Mouse (Mus musculus): ENCODE measurements around the gene Atp5g2.
A peak's percentile ranks its signal among the peaks of the same experiment; 100 is the strongest.
"Not testable (repeated sequence)": the region's sequence is repeated elsewhere in the genome, so short reads cannot be mapped to it uniquely, and the experiment has no call there.

Gene Atp5g2

GRCm38 (mm10) chr15:102669571-102669970 lies 2.6 kb downstream of the Atp5g2 start:
- no peak for DNase-seq (ENCODE audit: low spot score in 2 of 2)

GRCm38 (mm10) chr15:102665494-102665893 lies 6.7 kb downstream of the Atp5g2 start:
- DNase-seq (ENCODE audit: low spot score in 2 of 2): no peak

- DNase-seq (ENCODE audit: low spot score in 2 of 2): no peak
Measured at GRCm38 (mm10) chr15:102663825-102664224, 8.3 kb downstream of the Atp5g2 start.

- not testable (repeated sequence) for DNase-seq (ENCODE audit: low spot score in 2 of 2)
Measured at GRCm38 (mm10) chr15:102662601-102663000, 9.6 kb downstream of the Atp5g2 start.

- DNase-seq (ENCODE audit: low spot score in 2 of 2): no peak
Measured at GRCm38 (mm10) chr15:102657926-102658381, 14.2 kb downstream of the Atp5g2 start.

GRCm38 (mm10) chr15:102656658-102657057 lies 15.5 kb downstream of the Atp5g2 start:
- DNase-seq (ENCODE audit: low spot score in 2 of 2): no peak

- DNase-seq (ENCODE audit: low spot score in 2 of 2): not testable (repeated sequence)
Measured at GRCm38 (mm10) chr15:102651928-102652660, 20.1 kb downstream of the Atp5g2 start.

- DNase-seq (ENCODE audit: low spot score in 2 of 2): no peak
Measured at GRCm38 (mm10) chr15:102651107-102651506, 21.0 kb downstream of the Atp5g2 start.

GRCm38 (mm10) chr15:102635817-102636216 lies 36.3 kb downstream of the Atp5g2 start:
- DNase-seq (ENCODE audit: low spot score in 2 of 2): peak in 1 of 2 experiments; percentile 58

- no peak for DNase-seq (ENCODE audit: low spot score in 2 of 2)
Measured at GRCm38 (mm10) chr15:102634684-102635083, 37.5 kb downstream of the Atp5g2 start.

- DNase-seq (ENCODE audit: low spot score in 2 of 2): no peak
Measured at GRCm38 (mm10) chr15:102625687-102626055, 46.5 kb downstream of the Atp5g2 start.

- peak; percentile 98 to 99 for DNase-seq (ENCODE audit: low spot score in 2 of 2)
Measured at GRCm38 (mm10) chr15:102624970-102625686, 47.0 kb downstream of the Atp5g2 start, which contains the start of the genes Gm28047 and Atf7. Gm28047 (minus strand) TSS chr15:102625067. Atf7 (minus strand) TSS chr15:102625464.

GRCm38 (mm10) chr15:102624291-102624969 lies 47.7 kb downstream of the Atp5g2 start:
- no peak for DNase-seq (ENCODE audit: low spot score in 2 of 2)

GRCm38 (mm10) chr15:102623121-102623520 lies 49.0 kb downstream of the Atp5g2 start:
- no peak for DNase-seq (ENCODE audit: low spot score in 2 of 2)

- no peak for DNase-seq (ENCODE audit: low spot score in 2 of 2)
Measured at GRCm38 (mm10) chr15:102622536-102622935, 49.6 kb downstream of the Atp5g2 start.

GRCm38 (mm10) chr15:102620765-102621164 lies 51.4 kb downstream of the Atp5g2 start:
- no peak for DNase-seq (ENCODE audit: low spot score in 2 of 2)

- DNase-seq (ENCODE audit: low spot score in 2 of 2): no peak
Measured at GRCm38 (mm10) chr15:102619486-102619885, 52.7 kb downstream of the Atp5g2 start.

GRCm38 (mm10) chr15:102617654-102618053 lies 54.5 kb downstream of the Atp5g2 start:
- DNase-seq (ENCODE audit: low spot score in 2 of 2): no peak

- DNase-seq (ENCODE audit: low spot score in 2 of 2): no peak
Measured at GRCm38 (mm10) chr15:102616174-102616573, 56.0 kb downstream of the Atp5g2 start.

GRCm38 (mm10) chr15:102614224-102614623 lies 57.9 kb downstream of the Atp5g2 start:
- no peak for DNase-seq (ENCODE audit: low spot score in 2 of 2)

GRCm38 (mm10) chr15:102612966-102613365 lies 59.2 kb downstream of the Atp5g2 start:
- DNase-seq (ENCODE audit: low spot score in 2 of 2): no peak
